Mouse (Mus musculus) hindbrain, embryonic 12.5 days (tissue): ENCODE measurements around the gene Rhod. TPM values are rescaled to one million over a fixed set of nuclear protein-coding genes. Genes with fewer than 3 reads are reported as not detected.

Experiments
- ATAC-seq: fragments of 200-750 bp; cut with Nextera tagmentation; 2 replicates; pipeline ENCODE4 v1.8.0; 2017; ENCODE audit warnings: moderate TSS enrichment; ENCODE audit not compliant: low FRiP score
- H3K27ac ChIP-seq: fragments of 300-500 bp; sonication (generic); 2 replicates; pipeline ENCODE4 v1.5.1; 2016; ENCODE audit warnings: mild to moderate bottlenecking
- H3K27me3 ChIP-seq: fragments of 300-500 bp; sonication (generic); 2 replicates; pipeline ENCODE4 v1.6.1; 2016; ENCODE audit warnings: mild to moderate bottlenecking
- H3K36me3 ChIP-seq: fragments of 300-500 bp; sonication (generic); 2 replicates; pipeline ENCODE4 v1.6.1; 2016; ENCODE audit warnings: mild to moderate bottlenecking
- H3K4me1 ChIP-seq: fragments of 300-500 bp; sonication (generic); 2 replicates; pipeline ENCODE4 v1.6.1; 2016
- H3K4me2 ChIP-seq: fragments of 300-500 bp; sonication (generic); replicated peaks from 2 replicates; pipeline ENCODE4 v1.6.1; 2016; ENCODE audit warnings: mild to moderate bottlenecking
- H3K4me3 ChIP-seq: fragments of 300-500 bp; sonication (generic); 2 replicates; pipeline ENCODE4 v1.5.1; 2016; ENCODE audit warnings: mild to moderate bottlenecking
- H3K9ac ChIP-seq: fragments of 300-500 bp; sonication (generic); 2 replicates; pipeline ENCODE4 v1.6.1; 2016; ENCODE audit warnings: mild to moderate bottlenecking, moderate library complexity
- H3K9me3 ChIP-seq: fragments of 300-500 bp; sonication (generic); replicated peaks from 2 replicates; pipeline ENCODE4 v1.6.1; 2016; ENCODE audit warnings: mild to moderate bottlenecking
- WGBS: fragments of 180-500 bp; shearing (Covaris S2); methylation state at CpG from one replicate; pipeline ENCODE4 v1.1.7; 2016; 5-methylcytosine and 5-hydroxymethylcytosine counted together
- polyA plus RNA-seq: library from polyadenylated mRNA; unstranded; fragments of >200 nt; fragmentation: Nextera tagmentation; extraction: Ambion mirVana; gene quantifications from 2 replicates; pipeline ENCODE4 v1.2.1, GENCODE M21; 2016

The Rhod gene
- polyA plus RNA-seq, 1 experiment from 2014 or later = 15.3 TPM

DNA sequence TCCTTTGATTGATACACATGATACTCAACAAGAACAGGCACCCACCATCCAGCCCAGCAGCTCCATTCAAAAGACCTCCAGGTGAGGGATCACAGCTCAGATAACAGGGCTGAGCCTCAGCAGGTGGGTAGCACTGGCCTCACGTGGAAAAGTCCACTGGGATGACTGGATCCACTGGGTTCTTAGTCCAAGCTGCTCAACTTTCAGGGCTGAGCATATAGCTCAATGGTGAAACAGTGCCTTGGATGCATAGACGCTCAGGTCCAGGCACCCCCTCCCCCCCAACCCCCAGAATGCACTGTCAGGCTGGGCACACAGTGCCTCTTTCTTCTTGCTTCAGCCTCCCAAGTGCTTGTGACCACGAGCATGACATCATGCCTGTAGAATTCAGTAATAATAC lies 16.2 kb downstream of the Rhod start:
- Histone ChIP-seq H3K9me3 (no peaks in the 10 kb centered on the region), H3K36me3 (no peaks in the 10 kb centered on the region), H3K4me3 (no peak overlapping the region), H3K9ac (no peak overlapping the region), H3K4me2 (no peak overlapping the region), H3K4me1 (no peaks in the 10 kb centered on the region), H3K27ac (no peak overlapping the region), H3K27me3 (no peaks in the 10 kb centered on the region)
- no peak for ATAC-seq
- 78% methylated on average over 3 of the region's 3 CpGs for WGBS

DNA sequence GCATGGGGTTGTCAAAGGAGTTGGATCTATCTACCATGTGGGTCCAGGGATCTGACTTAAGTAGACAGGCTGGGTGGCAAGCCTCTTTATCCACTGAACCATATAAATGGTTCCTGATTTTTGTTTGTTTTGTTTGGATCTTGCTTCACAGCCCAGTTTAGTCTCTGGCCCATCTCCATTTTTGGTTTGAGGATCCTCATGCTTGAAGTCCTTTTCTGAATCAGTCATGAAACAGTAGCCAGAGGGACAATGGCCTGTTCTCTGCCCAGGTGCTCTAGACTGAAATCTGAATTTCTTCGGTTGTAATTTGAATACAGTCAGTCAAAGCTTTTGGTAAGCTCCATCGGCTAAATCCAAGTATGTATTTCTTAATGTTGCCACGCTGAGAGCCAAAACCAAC lies 16.7 kb downstream of the Rhod start:
- H3K9me3 ChIP-seq = no peaks in the 10 kb centered on the region
- H3K4me3 ChIP-seq = no peak overlapping the region
- H3K36me3 ChIP-seq = no peaks in the 10 kb centered on the region
- no peak overlapping the region for H3K9ac ChIP-seq
- no peak overlapping the region for H3K27ac ChIP-seq
- no peaks in the 10 kb centered on the region for H3K4me1 ChIP-seq
- H3K27me3 ChIP-seq = no peaks in the 10 kb centered on the region
- no peak for ATAC-seq
- no peak overlapping the region for H3K4me2 ChIP-seq
- WGBS = 96% methylated on average over 3 of the region's 3 CpGs

DNA sequence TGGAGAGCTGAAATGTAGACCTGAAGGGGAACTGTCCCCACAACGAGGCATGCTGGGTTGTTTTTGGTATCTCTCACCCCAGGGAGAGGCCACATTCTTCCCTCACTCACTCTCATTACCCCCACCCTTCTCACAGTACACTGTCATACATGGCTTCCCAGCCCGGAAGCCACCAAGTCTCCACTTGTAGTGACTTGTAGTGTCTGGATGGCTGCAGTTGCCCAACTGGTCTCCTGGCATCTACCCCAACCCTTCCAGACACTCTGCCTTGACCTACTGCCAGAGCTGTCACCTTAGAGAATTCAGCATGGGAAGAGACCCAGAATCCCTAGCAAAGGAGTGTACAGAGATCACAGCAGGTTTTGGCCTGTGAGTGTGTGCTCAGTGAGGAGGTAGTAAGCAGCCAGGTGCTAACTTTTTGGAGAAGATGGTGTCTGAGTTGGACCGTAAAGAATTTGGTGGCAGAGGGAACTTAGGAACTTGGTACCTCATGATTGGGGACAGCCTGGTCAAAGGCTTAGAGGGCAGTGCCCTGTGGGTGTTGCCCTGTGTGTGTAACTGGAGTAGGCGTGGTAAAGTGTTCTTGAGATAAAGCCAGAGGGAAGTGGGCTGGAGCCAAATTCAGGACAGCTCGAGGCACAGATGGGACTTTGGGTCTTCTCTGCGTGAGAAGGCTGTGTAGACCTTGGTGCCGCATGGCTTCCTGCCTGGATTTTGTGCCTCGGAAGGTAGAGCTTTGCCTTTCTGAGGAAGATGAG lies 18.9 kb downstream of the Rhod start:
- Histone ChIP-seq H3K4me3 (no peak overlapping the region), H3K4me2 (no peak overlapping the region), H3K9ac (no peak overlapping the region), H3K4me1 (no peaks in the 10 kb centered on the region), H3K36me3 (no peaks in the 10 kb centered on the region), H3K27me3 (no peaks in the 10 kb centered on the region), H3K9me3 (no peaks in the 10 kb centered on the region), H3K27ac (no peak overlapping the region)
- no peak for ATAC-seq
- WGBS = 91% methylated on average over 8 of the region's 8 CpGs

DNA sequence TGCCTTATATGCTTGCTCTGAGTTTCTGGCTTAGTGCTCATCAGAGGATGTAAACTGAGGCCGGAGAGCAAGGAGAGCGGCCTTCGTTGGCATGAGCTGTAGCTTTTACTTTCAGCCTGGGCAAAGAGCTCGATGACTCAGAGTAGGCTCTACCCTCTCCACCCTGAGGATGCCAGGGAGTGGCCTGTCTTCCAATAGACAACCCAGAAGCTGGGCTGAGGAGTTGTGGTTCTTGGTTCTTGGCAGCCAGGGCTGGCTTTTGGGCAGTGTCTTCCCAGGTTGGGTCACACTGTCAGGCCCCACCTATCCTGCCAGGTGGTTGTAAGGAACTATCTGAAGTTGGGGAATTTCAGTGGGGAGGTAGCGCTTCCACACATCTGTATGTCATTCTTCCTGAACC lies 19.5 kb downstream of the Rhod start:
- no peaks in the 10 kb centered on the region for H3K4me1 ChIP-seq
- H3K27me3 ChIP-seq = no peaks in the 10 kb centered on the region
- no peaks in the 10 kb centered on the region for H3K9me3 ChIP-seq
- H3K27ac ChIP-seq = no peak overlapping the region
- 93% methylated on average over 5 of the region's 5 CpGs for WGBS
- ATAC-seq = no peak
- no peaks in the 10 kb centered on the region for H3K36me3 ChIP-seq
- H3K9ac ChIP-seq = no peak overlapping the region
- H3K4me2 ChIP-seq = no peak overlapping the region
- H3K4me3 ChIP-seq = no peak overlapping the region

DNA sequence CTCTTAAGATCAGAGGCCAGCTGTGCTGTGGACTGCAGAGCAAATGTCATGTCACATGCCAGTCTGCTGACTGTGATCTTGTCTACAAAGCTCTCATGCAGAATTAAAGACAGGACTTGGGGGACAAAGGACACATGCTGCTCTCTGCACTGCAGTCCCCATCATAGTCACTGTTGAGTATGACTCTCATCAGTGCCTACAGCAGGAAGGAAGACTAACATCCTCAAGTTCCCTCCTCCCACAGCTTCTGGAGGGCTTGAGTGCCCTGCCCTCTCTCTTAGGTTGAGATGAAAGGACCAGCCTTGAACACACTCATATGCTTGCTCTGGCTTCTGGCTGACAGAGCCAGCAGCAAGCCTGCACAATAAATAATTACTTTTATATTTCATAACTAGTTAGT lies 21.5 kb downstream of the Rhod start:
- Histone ChIP-seq H3K36me3 (no peaks in the 10 kb centered on the region), H3K4me2 (no peak overlapping the region), H3K9ac (no peak overlapping the region), H3K4me3 (no peak overlapping the region), H3K9me3 (no peaks in the 10 kb centered on the region), H3K27me3 (no peaks in the 10 kb centered on the region), H3K4me1 (no peaks in the 10 kb centered on the region), H3K27ac (no peak overlapping the region)
- no peak for ATAC-seq

DNA sequence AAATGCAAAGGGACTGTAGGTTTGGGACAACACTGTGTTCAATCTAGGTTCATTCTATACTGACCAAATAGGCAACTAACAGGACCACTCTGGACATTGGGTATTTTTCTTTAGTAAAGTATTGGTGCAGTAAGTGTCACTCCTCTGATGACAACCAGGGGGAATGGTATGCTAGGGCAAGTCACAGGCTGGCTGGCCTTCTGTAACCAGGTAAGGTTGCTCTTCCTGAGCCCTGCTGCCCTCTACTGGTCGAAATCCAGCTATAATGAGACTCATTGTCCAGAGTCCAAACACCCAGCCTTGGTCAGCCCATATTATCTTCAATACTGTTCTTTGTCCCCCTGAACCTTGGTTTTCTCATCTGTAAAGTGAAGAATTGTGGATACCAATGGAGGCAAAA lies 22.0 kb downstream of the Rhod start:
- H3K9ac ChIP-seq = no peak overlapping the region
- H3K4me1 ChIP-seq = no peaks in the 10 kb centered on the region
- no peak overlapping the region for H3K4me3 ChIP-seq
- no peak overlapping the region for H3K27ac ChIP-seq
- no peaks in the 10 kb centered on the region for H3K36me3 ChIP-seq
- WGBS = 0% methylated on average over 1 of the region's 1 CpGs
- no peaks in the 10 kb centered on the region for H3K27me3 ChIP-seq
- ATAC-seq = no peak
- H3K4me2 ChIP-seq = no peak overlapping the region
- no peaks in the 10 kb centered on the region for H3K9me3 ChIP-seq

DNA sequence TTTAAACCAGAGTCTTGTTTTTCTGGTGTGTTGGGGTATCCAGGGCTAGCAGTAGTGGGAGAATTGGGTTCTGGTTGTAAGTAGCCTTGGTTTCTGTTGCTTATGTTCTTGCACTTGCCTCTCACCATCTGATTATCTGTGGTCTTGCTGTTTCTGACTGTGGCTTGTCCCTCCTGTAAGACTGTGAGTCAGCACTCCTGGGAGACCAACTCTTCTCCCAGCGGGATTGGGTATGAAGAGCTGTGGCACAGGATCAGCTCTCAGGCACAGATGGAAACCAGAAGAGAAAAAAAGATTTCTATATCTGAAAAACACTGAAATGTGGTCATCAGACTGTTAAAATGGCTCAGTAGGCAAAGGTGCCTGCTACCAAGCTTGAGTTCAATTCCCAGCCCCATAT lies 24.6 kb downstream of the Rhod start:
- H3K9ac ChIP-seq = no peak overlapping the region
- ATAC-seq = no peak
- WGBS = 76% methylated on average over 1 of the region's 1 CpGs
- no peaks in the 10 kb centered on the region for H3K4me1 ChIP-seq
- no peak overlapping the region for H3K27ac ChIP-seq
- H3K4me3 ChIP-seq = no peak overlapping the region
- H3K27me3 ChIP-seq = no peaks in the 10 kb centered on the region
- H3K4me2 ChIP-seq = no peak overlapping the region
- H3K9me3 ChIP-seq = no peaks in the 10 kb centered on the region
- H3K36me3 ChIP-seq = no peaks in the 10 kb centered on the region

DNA sequence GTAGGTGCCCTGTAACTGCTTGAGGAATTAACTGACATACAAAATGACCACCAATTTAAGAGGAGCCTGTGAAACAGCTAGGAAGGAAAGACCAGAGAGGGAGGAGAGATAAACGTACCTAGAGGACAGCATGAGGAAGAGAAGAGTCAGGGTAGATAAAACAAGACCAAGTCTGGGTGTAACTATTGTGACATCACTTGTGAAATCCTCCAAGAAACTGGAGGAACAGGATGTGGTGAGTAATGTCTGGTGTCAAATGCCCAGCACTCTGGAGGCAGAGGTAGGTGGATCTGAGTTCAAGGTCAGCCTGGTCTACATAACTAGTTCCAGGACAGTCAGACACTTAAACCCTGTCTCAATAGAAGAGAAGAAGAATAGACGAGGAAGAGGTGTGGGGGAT lies 30.2 kb downstream of the Rhod start:
- H3K36me3 ChIP-seq = no peaks in the 10 kb centered on the region
- H3K4me2 ChIP-seq = no peak overlapping the region
- no peak overlapping the region for H3K4me3 ChIP-seq
- ATAC-seq = no peak
- H3K27ac ChIP-seq = no peak overlapping the region
- H3K9ac ChIP-seq = no peak overlapping the region
- WGBS = 68% methylated on average over 2 of the region's 2 CpGs
- no peaks in the 10 kb centered on the region for H3K4me1 ChIP-seq
- H3K9me3 ChIP-seq = no peaks in the 10 kb centered on the region
- no peaks in the 10 kb centered on the region for H3K27me3 ChIP-seq

DNA sequence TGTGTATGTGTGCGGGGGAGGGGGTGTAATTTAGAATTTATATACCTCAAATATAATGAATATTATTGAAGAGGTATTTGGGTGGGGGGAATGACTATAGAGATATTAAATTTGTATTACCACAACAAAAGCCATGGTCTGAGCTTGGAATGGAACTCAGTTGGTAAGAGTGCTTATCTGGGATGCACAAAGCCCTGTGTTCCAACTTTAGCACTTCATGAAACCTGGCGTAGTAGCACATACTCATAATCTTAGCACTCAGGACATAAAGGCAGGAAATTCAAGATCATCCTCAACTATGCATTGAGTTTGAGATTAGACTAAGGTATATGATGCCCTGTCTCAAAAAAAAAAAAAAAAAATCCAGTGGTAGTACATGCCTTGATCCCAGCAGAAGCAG lies 34.4 kb downstream of the Rhod start:
- H3K4me3 ChIP-seq = no peak overlapping the region
- H3K9me3 ChIP-seq = no peaks in the 10 kb centered on the region
- no peaks in the 10 kb centered on the region for H3K4me1 ChIP-seq
- H3K27ac ChIP-seq = no peak overlapping the region
- H3K4me2 ChIP-seq = no peak overlapping the region
- 92% methylated on average over 2 of the region's 2 CpGs for WGBS
- H3K27me3 ChIP-seq = no peaks in the 10 kb centered on the region
- no peaks in the 10 kb centered on the region for H3K36me3 ChIP-seq
- no peak overlapping the region for H3K9ac ChIP-seq
- ATAC-seq = no peak

DNA sequence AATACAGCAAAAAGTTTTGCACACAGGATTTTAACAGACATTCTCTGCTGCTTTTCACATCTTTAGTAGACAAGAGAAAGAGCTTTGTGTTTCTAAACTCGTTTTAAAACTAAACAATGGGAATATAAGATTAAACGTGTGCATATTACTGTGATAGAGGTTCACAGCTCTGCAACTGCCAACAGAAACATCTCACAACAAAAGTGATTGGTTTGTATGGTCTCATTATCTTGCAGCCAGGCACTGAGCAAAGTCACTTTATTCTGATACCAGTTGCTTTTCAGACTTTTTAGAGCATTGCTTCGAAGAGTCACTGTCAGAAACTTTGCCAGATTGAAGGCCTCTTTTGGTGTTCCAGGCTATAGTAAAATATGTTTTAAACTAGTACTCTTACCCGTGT lies 40.3 kb downstream of the Rhod start:
- no peaks in the 10 kb centered on the region for H3K27me3 ChIP-seq
- no peaks in the 10 kb centered on the region for H3K9me3 ChIP-seq
- ATAC-seq = no peak
- H3K4me1 ChIP-seq = peaks cover 13% of the 10 kb centered on the region
- no peaks in the 10 kb centered on the region for H3K36me3 ChIP-seq
- no peak overlapping the region for H3K9ac ChIP-seq
- H3K27ac ChIP-seq = no peak overlapping the region
- no peak overlapping the region for H3K4me2 ChIP-seq
- no peak overlapping the region for H3K4me3 ChIP-seq
- WGBS = 76% methylated on average over 4 of the region's 4 CpGs

DNA sequence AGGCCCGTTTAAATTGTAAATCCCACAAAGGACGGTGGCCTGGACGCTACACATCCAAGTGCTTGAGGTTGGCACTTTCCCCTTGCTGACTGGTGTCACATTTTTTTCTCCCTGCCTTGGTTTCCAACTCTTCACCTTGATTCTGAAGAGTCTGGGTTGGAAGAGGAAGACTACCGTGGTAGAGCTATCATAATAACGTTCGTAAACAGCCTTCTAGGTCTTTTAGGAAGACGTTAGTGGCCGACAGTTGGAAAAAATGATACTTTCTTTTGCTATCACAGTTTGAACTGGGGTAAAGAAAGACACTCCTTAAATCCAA lies 40.6 kb downstream of the Rhod start:
- Histone ChIP-seq H3K4me2 (peak overlapping the region; percentile 69), H3K4me1 (peaks cover 16% of the 10 kb centered on the region), H3K9ac (peak overlapping the region; percentile 99), H3K36me3 (no peaks in the 10 kb centered on the region), H3K9me3 (no peaks in the 10 kb centered on the region), H3K27ac (0 out of 2 replicates have a peak overlapping the region, but pooled peaks have one; percentile 96), H3K4me3 (peak overlapping the region; percentile 99), H3K27me3 (no peaks in the 10 kb centered on the region)
- ATAC-seq = no peak
- 30% methylated on average over 8 of the region's 8 CpGs for WGBS

DNA sequence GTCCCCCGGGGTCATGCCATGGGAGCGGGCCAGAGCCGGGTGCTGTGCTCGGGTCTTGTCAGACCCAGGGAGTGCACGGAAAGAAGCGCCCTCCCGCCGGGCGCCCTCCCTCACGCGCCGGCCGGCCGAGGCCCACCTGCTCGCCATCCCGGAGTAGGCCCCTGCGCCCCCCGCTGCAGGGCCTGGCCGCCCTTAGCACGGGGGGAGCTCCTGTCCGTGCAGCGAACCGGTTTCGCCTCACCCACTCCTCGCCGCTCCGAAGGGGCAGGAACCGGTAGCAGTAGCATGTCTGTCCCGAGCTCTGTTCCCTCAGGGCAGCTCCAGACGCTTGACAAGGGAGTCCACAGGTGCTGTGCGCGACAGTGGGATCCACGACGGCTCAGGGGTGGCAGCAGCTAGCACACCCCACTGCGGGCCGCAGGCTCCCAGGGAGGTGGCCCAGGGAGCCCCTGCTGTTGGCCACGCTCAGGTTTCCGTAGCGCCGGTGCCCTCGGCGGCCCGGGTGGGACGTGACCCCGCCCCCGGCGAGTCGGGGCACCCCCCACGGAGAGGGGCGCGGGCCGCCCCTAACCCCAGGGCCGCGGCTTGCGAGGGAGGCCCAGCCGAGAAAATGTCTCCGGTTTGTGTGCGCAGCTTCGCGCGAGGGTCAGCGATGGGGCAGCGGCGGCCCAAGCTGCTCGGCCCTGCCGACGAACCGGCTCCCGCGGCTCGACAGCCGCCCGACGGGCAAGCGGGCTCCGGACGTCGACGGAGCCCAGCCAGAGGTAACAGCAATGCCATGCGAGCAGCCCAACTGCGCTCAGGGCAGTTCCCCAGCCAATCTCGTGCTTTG lies 41.2 kb downstream of the Rhod start, which contains the start of gene Kdm2a:
Gene Kdm2a (minus strand): TSS at position 488 of the 832 bp plus-strand sequence.
- Histone ChIP-seq H3K4me3 (peak within 1 kb of the TSS; percentile 99), H3K36me3 (no peaks in the 10 kb centered on the region), H3K27me3 (no peaks in the 10 kb centered on the region), H3K4me1 (peaks cover 20% of the 10 kb centered on the region), H3K27ac (peak within 1 kb of the TSS; percentile 96), H3K9ac (peak within 1 kb of the TSS; percentile 99), H3K9me3 (no peaks in the 10 kb centered on the region), H3K4me2 (peak within 1 kb of the TSS; percentile 69)
- peak; percentile 73; the same call in 1 of the 2 replicates for ATAC-seq
- under 1% methylated on average over 82 of the region's 82 CpGs for WGBS
